Mouse (Mus musculus): ENCODE data around the gene Pdcd4.

Pdcd4 gene

DNA sequence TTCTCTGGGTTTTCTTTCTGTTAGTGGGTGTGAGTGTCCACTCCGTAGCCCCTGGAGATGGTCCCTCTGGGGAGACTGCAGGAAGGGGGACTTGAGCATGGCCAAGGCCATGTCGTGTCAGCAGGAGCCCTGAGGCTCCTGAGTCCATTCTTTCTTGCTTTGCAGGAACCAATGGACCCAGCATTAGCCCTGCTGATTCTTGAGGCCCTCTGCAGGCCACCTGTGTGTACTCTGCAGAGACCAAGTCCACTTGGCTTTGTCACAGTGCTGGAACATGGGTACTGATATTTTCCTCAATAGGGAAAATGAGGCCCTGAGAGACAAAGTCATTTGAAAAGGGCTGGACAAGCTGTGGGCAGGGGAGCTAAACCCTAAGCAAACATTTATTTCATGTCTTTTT is 21.5 kb upstream of the Pdcd4 start:
- no peak for ATAC-seq (ENCODE audit: insufficient number of reproducible peaks, low FRiP score, low TSS enrichment)

- no peak for ATAC-seq (ENCODE audit: insufficient number of reproducible peaks, low FRiP score, low TSS enrichment)
Measured at GRCm38 (mm10) chr19:53871502-53871901, 20.5 kb upstream of the Pdcd4 start.

DNA sequence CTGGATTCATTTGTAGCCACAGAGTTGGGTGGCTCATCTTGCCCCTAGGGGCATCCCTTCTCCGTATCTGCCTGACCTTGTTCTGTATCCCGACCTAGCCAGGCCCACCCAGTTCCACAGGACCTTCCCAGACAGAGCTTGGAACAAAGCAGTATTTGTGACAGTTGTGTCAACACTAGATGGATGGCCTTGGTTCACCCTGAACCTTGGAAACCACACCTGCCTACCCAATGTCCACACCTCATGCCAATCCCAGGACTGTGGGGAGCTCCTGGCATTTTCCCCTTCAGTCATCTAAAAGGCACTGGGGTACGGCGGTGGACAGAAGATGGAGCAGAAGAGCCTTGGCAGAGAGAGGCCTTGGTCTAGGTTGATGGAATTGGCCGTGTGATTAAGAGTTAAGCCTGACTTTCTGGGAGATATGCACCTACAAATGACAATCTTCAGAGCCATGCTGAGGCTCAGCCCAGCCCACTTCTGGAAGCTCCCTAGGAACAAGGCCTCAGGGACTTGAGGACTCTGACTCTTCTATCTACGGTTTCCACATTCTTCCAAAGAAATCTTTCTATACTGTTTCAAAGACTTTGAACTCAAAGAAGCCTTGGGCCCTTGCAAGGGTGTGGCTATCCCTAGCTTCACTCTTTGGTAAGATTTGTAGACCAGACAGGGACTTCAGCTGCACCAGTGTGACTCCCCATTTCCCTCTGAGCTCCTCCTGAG is 18.9 kb upstream of the Pdcd4 start:
- ATAC-seq (ENCODE audit: insufficient number of reproducible peaks, low FRiP score, low TSS enrichment) = no peak

DNA sequence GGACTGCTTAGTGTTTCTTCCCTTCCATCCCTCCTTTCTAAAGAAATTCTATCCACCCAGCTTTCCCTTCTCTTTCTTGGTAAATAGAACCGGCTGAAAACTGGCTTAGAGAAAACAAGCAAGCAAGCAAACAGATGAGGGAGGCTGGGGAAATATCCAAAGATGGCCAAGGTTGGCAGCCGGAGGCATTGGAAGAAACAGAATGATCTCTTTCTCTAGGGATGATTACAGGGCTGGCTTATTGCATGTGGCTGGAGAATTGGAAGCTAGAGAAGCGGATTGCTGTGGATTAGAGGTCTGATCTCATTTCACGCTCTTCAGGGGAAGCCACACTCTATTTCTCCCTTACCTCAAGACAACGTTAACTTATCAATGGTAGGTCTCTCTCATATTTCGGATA is 16.8 kb upstream of the Pdcd4 start:
- ATAC-seq (ENCODE audit: insufficient number of reproducible peaks, low FRiP score, low TSS enrichment) = no peak

DNA sequence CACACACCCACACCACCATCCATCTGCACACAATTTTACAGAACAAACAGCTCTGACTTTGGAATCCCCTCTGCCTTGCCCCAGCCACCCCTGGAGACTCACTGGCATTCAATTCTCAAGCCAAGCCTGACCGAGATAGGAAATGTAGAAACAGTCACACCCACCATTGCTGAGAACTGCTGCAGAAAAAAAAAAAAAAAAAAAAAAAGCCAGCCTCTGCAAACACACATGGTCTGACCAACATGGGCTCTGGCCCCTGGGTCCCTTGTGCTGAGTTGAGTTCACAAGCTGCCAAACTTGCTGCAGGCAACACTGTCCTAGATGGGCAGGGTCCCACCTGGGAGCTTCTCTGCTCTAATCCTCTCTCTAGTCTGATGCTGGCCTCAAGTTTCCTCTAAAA is 14.3 kb upstream of the Pdcd4 start:
- no peak for ATAC-seq (ENCODE audit: insufficient number of reproducible peaks, low FRiP score, low TSS enrichment)

DNA sequence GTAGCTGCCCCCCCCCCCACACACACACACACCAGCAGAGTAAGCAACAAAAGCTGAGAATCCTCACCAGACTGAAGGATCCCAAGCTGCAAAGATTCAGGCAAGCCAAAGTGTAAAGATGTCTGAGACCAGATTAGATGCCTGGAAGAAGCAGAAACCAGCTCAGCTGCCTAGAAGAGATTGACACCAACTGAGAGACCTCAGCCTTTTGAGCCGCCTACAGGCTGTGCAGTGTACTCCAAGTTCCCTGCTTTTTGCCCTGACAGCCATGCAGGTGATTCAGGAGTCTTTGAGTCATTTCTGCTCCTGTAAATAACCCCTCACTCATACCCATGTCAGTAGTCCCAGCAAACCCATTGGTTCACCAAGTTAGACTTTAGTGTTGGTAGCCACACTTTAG is 11.6 kb upstream of the Pdcd4 start:
- no peak for ATAC-seq (ENCODE audit: insufficient number of reproducible peaks, low FRiP score, low TSS enrichment)

- ATAC-seq (ENCODE audit: insufficient number of reproducible peaks, low FRiP score, low TSS enrichment) = no peak
Measured at GRCm38 (mm10) chr19:53881786-53882185, 10.2 kb upstream of the Pdcd4 start.

GRCm38 (mm10) chr19:53885450-53885849 is 6.6 kb upstream of the Pdcd4 start:
- ATAC-seq (ENCODE audit: insufficient number of reproducible peaks, low FRiP score, low TSS enrichment) = no peak

- ATAC-seq (ENCODE audit: insufficient number of reproducible peaks, low FRiP score, low TSS enrichment) = peak; percentile 56
Measured at GRCm38 (mm10) chr19:53886576-53887370, 5.3 kb upstream of the Pdcd4 start.

GRCm38 (mm10) chr19:53887822-53888221 is 4.2 kb upstream of the Pdcd4 start:
- ATAC-seq (ENCODE audit: insufficient number of reproducible peaks, low FRiP score, low TSS enrichment) = no peak

- ATAC-seq (ENCODE audit: insufficient number of reproducible peaks, low FRiP score, low TSS enrichment) = no peak
Measured at GRCm38 (mm10) chr19:53888331-53888730, 3.7 kb upstream of the Pdcd4 start.

DNA sequence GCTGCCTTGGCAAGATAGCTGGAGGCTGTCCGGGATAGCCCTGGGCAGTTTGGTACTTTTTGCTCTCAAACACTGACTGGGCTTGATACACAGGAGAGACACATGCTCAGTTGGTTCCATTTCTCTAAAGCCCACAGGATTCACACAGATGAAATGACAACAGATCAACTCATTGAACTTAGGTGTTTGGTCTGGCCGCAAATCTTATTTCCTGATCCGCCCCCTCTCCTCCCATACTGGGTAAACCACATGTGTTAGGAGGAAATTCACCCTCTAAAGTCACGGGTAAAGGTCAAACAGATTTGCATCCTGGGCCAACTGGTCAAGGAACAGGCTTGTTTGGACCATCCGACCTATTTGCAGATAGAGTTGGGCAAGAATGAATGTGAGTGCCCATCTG is 2.5 kb upstream of the Pdcd4 start:
- no peak for ATAC-seq (ENCODE audit: insufficient number of reproducible peaks, low FRiP score, low TSS enrichment)

- ATAC-seq (ENCODE audit: insufficient number of reproducible peaks, low FRiP score, low TSS enrichment) = no peak
Measured at GRCm38 (mm10) chr19:53890274-53890673, 1.8 kb upstream of the Pdcd4 start.

DNA sequence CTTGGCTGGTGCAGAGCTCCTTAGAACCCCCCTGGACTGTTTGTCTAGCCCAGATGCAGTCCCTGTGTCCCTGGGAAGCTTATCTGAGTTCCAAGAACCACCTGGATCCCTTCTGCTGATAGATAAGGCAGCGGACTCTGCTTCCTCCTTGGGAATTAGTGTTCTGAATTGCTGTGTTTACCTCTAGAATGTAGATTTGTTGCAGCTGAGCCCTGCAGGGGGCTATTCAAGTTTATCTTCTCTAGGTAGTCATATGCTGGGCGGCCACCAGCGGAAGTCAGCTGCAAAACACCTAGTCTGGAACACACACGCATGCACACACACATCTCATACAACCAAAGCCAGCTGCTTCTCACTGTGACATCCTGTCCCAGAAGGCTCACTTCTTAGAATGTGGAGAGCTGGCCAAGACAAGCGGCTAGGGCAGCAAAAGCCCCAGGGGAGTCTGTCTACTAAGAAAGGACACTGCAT is 1.2 kb upstream of the Pdcd4 start:
- no peak for ATAC-seq (ENCODE audit: insufficient number of reproducible peaks, low FRiP score, low TSS enrichment)

GRCm38 (mm10) chr19:53891569-53891968 is 462 bp upstream of the Pdcd4 start:
- ATAC-seq (ENCODE audit: insufficient number of reproducible peaks, low FRiP score, low TSS enrichment) = no peak

DNA sequence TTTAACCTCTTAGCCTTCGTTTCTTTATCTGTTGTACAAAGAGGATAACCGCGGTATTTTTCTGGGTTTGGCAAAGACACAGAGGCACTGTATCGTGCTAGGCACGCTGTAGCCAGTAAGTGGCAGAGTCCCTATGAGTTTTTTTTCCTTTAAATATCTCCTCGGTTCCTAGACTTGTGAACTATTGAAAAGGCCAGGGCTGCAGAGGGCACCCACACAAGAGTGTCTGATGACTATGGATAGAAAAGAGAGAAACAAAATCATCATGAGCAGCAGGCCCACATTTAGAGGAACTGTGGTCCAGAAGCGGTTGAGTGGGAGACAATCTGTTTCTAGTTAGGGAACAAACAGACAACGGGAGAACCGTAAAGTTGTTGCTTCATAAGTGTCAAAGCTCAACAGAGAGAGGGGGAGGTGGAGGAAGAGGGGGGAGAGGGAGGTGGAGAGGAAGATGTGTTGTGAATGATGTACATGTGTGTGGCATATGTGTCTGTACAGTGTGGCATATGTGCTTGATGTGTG is 868 bp downstream of the Pdcd4 start:
- no peak for ATAC-seq (ENCODE audit: insufficient number of reproducible peaks, low FRiP score, low TSS enrichment)

DNA sequence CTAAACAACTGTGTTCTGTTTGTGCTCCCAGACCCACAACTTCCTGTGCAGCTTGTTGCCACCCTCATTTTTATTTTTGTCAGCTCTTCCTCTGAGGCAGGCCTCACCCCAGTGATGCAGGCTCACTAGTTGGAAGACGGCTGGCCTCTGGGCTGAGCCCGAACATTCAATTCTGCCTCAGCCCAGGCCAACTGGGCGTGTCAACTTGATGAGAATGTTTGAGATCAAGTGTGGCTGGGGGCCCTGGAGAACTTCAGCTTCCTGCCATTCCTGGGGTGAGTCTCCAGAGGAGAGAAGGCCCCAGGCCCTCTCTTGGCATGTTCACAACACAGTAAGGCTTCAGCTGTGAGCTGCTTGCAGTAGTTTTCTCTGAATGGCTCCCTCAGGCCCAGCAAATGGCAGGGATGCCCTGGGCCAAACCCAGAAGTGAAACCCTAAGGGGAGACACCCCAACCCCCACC is 1.7 kb downstream of the Pdcd4 start:
- ATAC-seq (ENCODE audit: insufficient number of reproducible peaks, low FRiP score, low TSS enrichment) = no peak

GRCm38 (mm10) chr19:53894538-53895121 is 2.6 kb downstream of the Pdcd4 start:
- ATAC-seq (ENCODE audit: insufficient number of reproducible peaks, low FRiP score, low TSS enrichment) = no peak

DNA sequence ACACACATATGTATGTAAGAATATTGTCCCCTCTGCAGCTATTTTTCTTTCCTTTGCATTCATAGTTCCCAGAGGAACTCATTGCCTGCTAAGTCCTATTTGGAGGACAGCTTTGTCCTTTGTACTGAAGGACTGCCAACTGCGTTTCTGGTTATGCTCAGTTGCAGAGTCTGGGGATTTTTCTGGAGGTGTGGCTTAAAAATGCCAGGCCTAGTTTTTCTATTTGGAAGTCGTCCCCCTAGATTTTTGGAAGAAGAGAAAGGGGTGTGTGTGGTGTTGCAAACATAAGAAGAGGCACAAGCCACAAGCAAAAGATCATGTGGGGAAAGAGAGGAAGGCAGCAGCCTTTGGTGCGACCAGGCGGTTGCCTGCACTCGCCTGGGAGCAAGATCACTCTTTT is 6.0 kb downstream of the Pdcd4 start:
- no peak for ATAC-seq (ENCODE audit: insufficient number of reproducible peaks, low FRiP score, low TSS enrichment)

GRCm38 (mm10) chr19:53898498-53898897 is 6.5 kb downstream of the Pdcd4 start:
- no peak for ATAC-seq (ENCODE audit: insufficient number of reproducible peaks, low FRiP score, low TSS enrichment)

Data from cerebellum, adult (tissue).